In the genomic region with DNA sequence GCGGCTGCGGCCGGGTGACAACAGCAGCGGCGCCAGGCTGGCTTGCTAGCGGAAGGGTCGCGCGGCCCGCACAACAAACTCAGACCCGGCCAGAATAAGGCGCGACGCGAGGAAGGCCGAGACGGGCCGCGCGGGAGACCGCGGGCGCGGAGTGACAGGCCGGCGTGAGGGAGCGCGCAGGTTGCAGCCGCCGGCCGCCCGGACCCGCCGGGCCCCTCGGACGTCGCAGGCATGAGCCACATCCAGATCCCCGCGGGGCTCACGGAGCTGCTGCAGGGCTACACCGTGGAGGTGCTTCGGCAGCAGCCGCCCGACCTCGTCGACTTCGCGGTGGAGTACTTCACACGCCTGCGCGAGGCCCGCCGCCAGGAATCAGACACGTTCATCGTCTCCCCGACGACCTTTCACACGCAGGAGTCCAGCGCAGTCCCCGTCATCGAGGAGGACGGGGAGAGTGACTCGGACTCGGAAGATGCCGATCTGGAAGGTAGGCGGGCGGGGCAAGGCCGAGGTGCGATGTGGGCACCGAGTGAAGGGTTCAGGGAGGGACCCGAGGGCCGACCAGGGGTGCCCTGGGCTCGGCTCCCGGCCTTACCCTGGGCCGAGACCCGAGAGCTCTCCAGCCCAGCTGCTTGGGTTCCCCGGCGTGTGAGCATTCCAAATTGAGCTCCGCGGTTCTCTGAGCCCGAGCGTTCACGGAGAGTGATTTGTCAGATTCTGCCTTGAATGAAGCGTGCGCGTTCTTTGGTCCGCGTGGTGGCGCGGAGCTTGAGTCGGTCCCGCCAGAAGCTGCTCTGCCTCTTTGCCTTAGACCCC, we compare ENCODE assay signal across 8 mouse cellular contexts. TPM values are rescaled to one million over a fixed set of nuclear protein-coding genes. Genes with fewer than 3 reads are reported as not detected.
DNase-seq lines count a peak whose midpoint lies in the region; ATAC-seq and TF ChIP-seq lines count a peak whose summit lies in the region.

No protein-coding gene starts in this region.

- peak overlapping the region; percentile 97 for H3K4me3 ChIP-seq in cortical plate, adult 2 months (ENCODE audit: insufficient read depth, low read length)

- H3K27ac ChIP-seq in cortical plate, adult 2 months (ENCODE audit: insufficient read depth, low read length): peak overlapping the region; percentile 75

- intact Hi-C loops in left cerebral cortex, postnatal 14 days (cut with DNase I): no loop called here

- peak; percentile 42 for ATAC-seq in megakaryocyte progenitor cell, adult 5-6 weeks (replicated peaks; ENCODE audit: poor library complexity)

- peaks cover 6% of the 10 kb centered on the region for H3K4me1 ChIP-seq in cortical plate, adult 2 months (ENCODE audit: control insufficient read depth, insufficient read depth, low read length)

- peak; percentile 68 to 89 for DNase-seq in adrenal gland, adult (ENCODE audit: inconsistent age in 2 of 2, low spot score in 1 of 2)
- peak; percentile 27 to 33 for DNase-seq in gastrocnemius, adult 8-10 months (ENCODE audit: low spot score in 2 of 2)
- peak; percentile 69 for DNase-seq in induced T-regulatory cell, adult 2 months (ENCODE audit: low read depth)
- DNase-seq in left cerebral cortex, postnatal 14 days (ENCODE audit: low spot score in 2 of 2): peak; percentile 66 to 79
- peak; percentile 85 to 86 for DNase-seq in right cerebral cortex, postnatal 10 days (ENCODE audit: low spot score in 2 of 2)
- peak; percentile 45 to 51 for DNase-seq in urinary bladder, postnatal 36 days (ENCODE audit: low spot score in 2 of 2)

- no peak for TF ChIP-seq POLR2A in cortical plate, adult 2 months (IDR thresholded peaks at IDR 0.05; ENCODE audit: extremely low read depth, insufficient read depth, low read length)

- TF ChIP-seq CTCF in cortical plate, adult 2 months (IDR thresholded peaks at IDR 0.05; ENCODE audit: extremely low read depth, insufficient read depth, low read length): no peak

RNA-seq across cellular contexts. Expression of gene Prkar2a, which starts 3.3 kb away (rescaled TPM):
- polyA plus RNA-seq in cortical plate, adult 2 months (2012; rRNA removed): 20.6 and 21.2 TPM in 2 replicates
- total RNA-seq in gastrocnemius, adult 8-10 months (2022): 100 to 1,000 TPM; 182 to 235 (median 191) TPM
- 10 to 100 TPM; 40.6 to 45.5 TPM for total RNA-seq in left cerebral cortex, postnatal 14 days (2021)
- total RNA-seq in megakaryocyte progenitor cell, adult 5-6 weeks (2015): 20.0 and 21.9 TPM in 2 replicates
- 17.4 and 29.2 TPM in 2 replicates for total RNA-seq in megakaryocyte progenitor cell, adult 5-6 weeks (2017)

RNA-seq across cellular contexts. Expression of gene Slc25a20, which starts 30.5 kb away (rescaled TPM):
- 12.6 and 13.8 TPM in 2 replicates for polyA plus RNA-seq in cortical plate, adult 2 months (2012; rRNA removed)
- total RNA-seq in gastrocnemius, adult 8-10 months (2022): 10 to 100 TPM; 62.5 to 78.8 (median 68.7) TPM
- total RNA-seq in left cerebral cortex, postnatal 14 days (2021): 10 to 100 TPM; 14.5 to 15.0 TPM
- 18.5 and 21.5 TPM in 2 replicates for total RNA-seq in megakaryocyte progenitor cell, adult 5-6 weeks (2015)
- 26.0 and 28.3 TPM in 2 replicates for total RNA-seq in megakaryocyte progenitor cell, adult 5-6 weeks (2017)

RNA-seq across cellular contexts. Expression of gene Arih2, which starts 43.2 kb away (rescaled TPM):
- 43.7 and 44.4 TPM in 2 replicates for polyA plus RNA-seq in cortical plate, adult 2 months (2012; rRNA removed)
- total RNA-seq in gastrocnemius, adult 8-10 months (2022): 10 to 100 TPM; 68.7 to 85.9 (median 81.8) TPM
- total RNA-seq in left cerebral cortex, postnatal 14 days (2021): 10 to 100 TPM; 49.8 to 50.2 TPM
- total RNA-seq in megakaryocyte progenitor cell, adult 5-6 weeks (2015): 20.0 and 20.1 TPM in 2 replicates
- 42.5 and 47.4 TPM in 2 replicates for total RNA-seq in megakaryocyte progenitor cell, adult 5-6 weeks (2017)

Comparison
In these comparisons a context has a peak if more than half of its experiments do, and no peak if none do; other contexts are left out.
1. Peak in every context shown above with its lines: DNase-seq, ATAC-seq, H3K4me3 ChIP-seq and H3K27ac ChIP-seq.
2. DNase-seq: peak in every context shown above with its lines; median percentile 86 in right cerebral cortex, postnatal 10 days; 78 in adrenal gland, adult; 72 in left cerebral cortex, postnatal 14 days; 69 in induced T-regulatory cell, adult 2 months; 48 in urinary bladder, postnatal 36 days; 30 in gastrocnemius, adult 8-10 months.